Mouse (Mus musculus) olfactory bulb, adult 2 months (tissue): ENCODE measurements around the gene Cep70.

Experiments
- CTCF ChIP-seq: fragments of 200-500 bp; IDR thresholded peaks from 2 replicates; pipeline ENCODE4 v1.5.1; 2012; ENCODE audit warnings: low read depth, mild to moderate bottlenecking, low read length, moderate library complexity; ENCODE audit not compliant: insufficient read depth
- POLR2A ChIP-seq: fragments of 200-500 bp; IDR thresholded peaks from 2 replicates; pipeline ENCODE4 v1.6.1; 2012; ENCODE audit warnings: mild to moderate bottlenecking, low read depth, low read length, moderate library complexity; ENCODE audit not compliant: insufficient read depth

GRCm38 (mm10) chr9:99243895-99244293 is 727 bp downstream of the Cep70 start:
- no peak for TF ChIP-seq CTCF
- TF ChIP-seq POLR2A, result no peak
